Mouse (Mus musculus) kidney, adult 11 months (tissue): ENCODE measurements at regions not wholly inside any gene's neighbourhood (a gene's known extent, or its start where the extent isn't known, plus 50 kb on each side); places are given as distances from the start of the nearest gene placed in this dataset.

ENCODE experiments used
- DNase-seq: peaks from one replicate; pipeline ENCODE4 v3.0.0; 2022

- DNase-seq, result no peak
These were observed 77.3 kb upstream of the Pmfbp1 start for GRCm38 (mm10) chr8:109416327-109417100.

- DNase-seq, result no peak
These were observed 76.6 kb upstream of the Pmfbp1 start for GRCm38 (mm10) chr8:109417222-109417621.

- DNase-seq, result no peak
These were observed 75.9 kb upstream of the Pmfbp1 start for GRCm38 (mm10) chr8:109417971-109418370.

GRCm38 (mm10) chr8:109419029-109419596 is 74.7 kb upstream of the Pmfbp1 start:
- no peak for DNase-seq

- DNase-seq, result no peak
These were observed 69.8 kb upstream of the Pmfbp1 start for GRCm38 (mm10) chr8:109424004-109424403.

- no peak for DNase-seq
These were observed 65.3 kb upstream of the Pmfbp1 start for GRCm38 (mm10) chr8:109428551-109428950.

- no peak for DNase-seq
These were observed 59.3 kb upstream of the Pmfbp1 start for GRCm38 (mm10) chr8:109434538-109434937.

GRCm38 (mm10) chr8:109436056-109436455 is 57.8 kb upstream of the Pmfbp1 start:
- peak; percentile 2 for DNase-seq

- DNase-seq, result no peak
These were observed 56.8 kb upstream of the Pmfbp1 start for GRCm38 (mm10) chr8:109436830-109437567.

GRCm38 (mm10) chr8:109438531-109438930 is 55.3 kb upstream of the Pmfbp1 start:
- DNase-seq, result no peak
